Mouse (Mus musculus): ENCODE results near the gene Gm6657. TPM values are rescaled to one million over a fixed set of nuclear protein-coding genes. Genes with fewer than 3 reads are reported as not detected.

Gene Gm6657
- polyA plus RNA-seq, 1 experiment from 2014 or later, result not detected

GRCm38 (mm10) chr12:78248366-78248765 lies 54.3 kb downstream of the Gm6657 start:
- ATAC-seq (ENCODE audit: low FRiP score) (no peak), DNase-seq (ENCODE audit: low spot score) (no peak)
- Histone ChIP-seq H3K36me3 (replicated peaks; ENCODE audit: control insufficient read depth, insufficient read depth) (no peaks in the 10 kb centered on the region), H3K27me3 (ENCODE audit: control insufficient read depth, insufficient read depth, low read length) (no peaks in the 10 kb centered on the region), H3K4me3 (replicated peaks; ENCODE audit: low read length) (no peak overlapping the region), H3K9ac (no peak overlapping the region), H3K27ac (no peak overlapping the region), H3K9me3 (ENCODE audit: control insufficient read depth, low read length) (no peaks in the 10 kb centered on the region), H3K4me1 (replicated peaks; ENCODE audit: control insufficient read depth, insufficient read depth, low read length) (no peaks in the 10 kb centered on the region), H3K4me2 (replicated peaks) (no peak overlapping the region)
- WGBS, result 87% methylated on average over 1 of the region's 1 CpGs

GRCm38 (mm10) chr12:78249151-78249550 lies 55.1 kb downstream of the Gm6657 start:
- no peaks in the 10 kb centered on the region for H3K9me3 ChIP-seq (ENCODE audit: control insufficient read depth, low read length)
- H3K4me2 ChIP-seq (replicated peaks), result no peak overlapping the region
- no peaks in the 10 kb centered on the region for H3K36me3 ChIP-seq (replicated peaks; ENCODE audit: control insufficient read depth, insufficient read depth)
- H3K9ac ChIP-seq, result no peak overlapping the region
- no peak for DNase-seq (ENCODE audit: low spot score)
- H3K27me3 ChIP-seq (ENCODE audit: control insufficient read depth, insufficient read depth, low read length), result no peaks in the 10 kb centered on the region
- no peak for ATAC-seq (ENCODE audit: low FRiP score)
- H3K4me1 ChIP-seq (replicated peaks; ENCODE audit: control insufficient read depth, insufficient read depth, low read length), result no peaks in the 10 kb centered on the region
- no peak overlapping the region for H3K27ac ChIP-seq
- H3K4me3 ChIP-seq (replicated peaks; ENCODE audit: low read length), result no peak overlapping the region

Other genes with a start within 250 kb of the Gm6657 start
- 61.3 and 62.8 TPM in 2 replicates for gene Gphn, start 32.1 kb downstream of the Gm6657 start, polyA plus RNA-seq (2014; fragmentation: Nextera tagmentation; extraction: Ambion mirVana)